Mouse (Mus musculus) heart, adult 18-20 months (tissue): Measurements from ENCODE around the gene Dgkh. TPM values are rescaled to one million over a fixed set of nuclear protein-coding genes. Genes with fewer than 3 reads are reported as not detected.
"Not testable (repeated sequence)": the region's sequence is repeated elsewhere in the genome, so short reads cannot be mapped to it uniquely, and the experiment has no call there.

Source experiments
- DNase-seq, 2 experiments: peaks; one replicate each; pipeline ENCODE4 v3.0.0; 2021 to 2022; ENCODE audit warnings: mixed read lengths in 1 of 2
- total RNA-seq, 2 experiments: library from RNA; stranded (reverse); gene quantifications; 2 replicates each; pipeline ENCODE4 v1.2.3; 2021

The Dgkh gene
- total RNA-seq, 2 experiments from 2014 or later, result 6.6 to 6.8 TPM

- DNase-seq, result peak; percentile 21 to 47
Measured at GRCm38 (mm10) chr14:78627516-78628275, 104.9 kb downstream of the Dgkh start.

- DNase-seq, result no peak
Measured at GRCm38 (mm10) chr14:78618883-78619295, 113.7 kb downstream of the Dgkh start.

- DNase-seq, result no peak
Measured at GRCm38 (mm10) chr14:78613569-78613968, 119.0 kb downstream of the Dgkh start.

GRCm38 (mm10) chr14:78612111-78612788, 120.3 kb downstream of the Dgkh start:
- DNase-seq, result no peak

GRCm38 (mm10) chr14:78594916-78595315, 137.7 kb downstream of the Dgkh start:
- no peak for DNase-seq

GRCm38 (mm10) chr14:78592965-78593364, 139.6 kb downstream of the Dgkh start:
- DNase-seq, result no peak

- peak in 1 of 2 experiments; percentile 24 for DNase-seq
Measured at GRCm38 (mm10) chr14:78590335-78590734, 142.2 kb downstream of the Dgkh start.

GRCm38 (mm10) chr14:78584222-78584621, 148.4 kb downstream of the Dgkh start:
- DNase-seq, result no peak

GRCm38 (mm10) chr14:78583168-78583567, 149.4 kb downstream of the Dgkh start:
- DNase-seq, result no peak

GRCm38 (mm10) chr14:78575899-78576298, 156.7 kb downstream of the Dgkh start:
- DNase-seq, result peak in 1 of 2 experiments; percentile 11

GRCm38 (mm10) chr14:78568410-78568809, 164.2 kb downstream of the Dgkh start:
- DNase-seq, result no peak

- DNase-seq, result no peak
Measured at GRCm38 (mm10) chr14:78566431-78566830, 166.1 kb downstream of the Dgkh start.

GRCm38 (mm10) chr14:78564292-78564691, 168.3 kb downstream of the Dgkh start:
- no peak for DNase-seq

- no peak for DNase-seq
Measured at GRCm38 (mm10) chr14:78563211-78563610, 169.4 kb downstream of the Dgkh start.

- DNase-seq, result no peak
Measured at GRCm38 (mm10) chr14:78562121-78562520, 170.5 kb downstream of the Dgkh start.

- DNase-seq, result no peak
Measured at GRCm38 (mm10) chr14:78559042-78559441, 173.5 kb downstream of the Dgkh start.

GRCm38 (mm10) chr14:78554830-78555229, 177.7 kb downstream of the Dgkh start:
- DNase-seq, result not testable (repeated sequence)

GRCm38 (mm10) chr14:78553661-78554060, 178.9 kb downstream of the Dgkh start:
- DNase-seq, result no peak

- DNase-seq, result peak; percentile 59 to 73
Measured at GRCm38 (mm10) chr14:78548807-78549206, 183.8 kb downstream of the Dgkh start.

GRCm38 (mm10) chr14:78541319-78541718, 191.3 kb downstream of the Dgkh start:
- no peak for DNase-seq

- DNase-seq, result no peak
Measured at GRCm38 (mm10) chr14:78539821-78540220, 192.8 kb downstream of the Dgkh start.

GRCm38 (mm10) chr14:78538572-78539320, 193.8 kb downstream of the Dgkh start:
- peak; percentile 19 to 34 for DNase-seq

GRCm38 (mm10) chr14:78537551-78537950, 195.0 kb downstream of the Dgkh start:
- no peak for DNase-seq
